10 mouse cellular contexts compared by ENCODE assay signal in the genomic region with DNA sequence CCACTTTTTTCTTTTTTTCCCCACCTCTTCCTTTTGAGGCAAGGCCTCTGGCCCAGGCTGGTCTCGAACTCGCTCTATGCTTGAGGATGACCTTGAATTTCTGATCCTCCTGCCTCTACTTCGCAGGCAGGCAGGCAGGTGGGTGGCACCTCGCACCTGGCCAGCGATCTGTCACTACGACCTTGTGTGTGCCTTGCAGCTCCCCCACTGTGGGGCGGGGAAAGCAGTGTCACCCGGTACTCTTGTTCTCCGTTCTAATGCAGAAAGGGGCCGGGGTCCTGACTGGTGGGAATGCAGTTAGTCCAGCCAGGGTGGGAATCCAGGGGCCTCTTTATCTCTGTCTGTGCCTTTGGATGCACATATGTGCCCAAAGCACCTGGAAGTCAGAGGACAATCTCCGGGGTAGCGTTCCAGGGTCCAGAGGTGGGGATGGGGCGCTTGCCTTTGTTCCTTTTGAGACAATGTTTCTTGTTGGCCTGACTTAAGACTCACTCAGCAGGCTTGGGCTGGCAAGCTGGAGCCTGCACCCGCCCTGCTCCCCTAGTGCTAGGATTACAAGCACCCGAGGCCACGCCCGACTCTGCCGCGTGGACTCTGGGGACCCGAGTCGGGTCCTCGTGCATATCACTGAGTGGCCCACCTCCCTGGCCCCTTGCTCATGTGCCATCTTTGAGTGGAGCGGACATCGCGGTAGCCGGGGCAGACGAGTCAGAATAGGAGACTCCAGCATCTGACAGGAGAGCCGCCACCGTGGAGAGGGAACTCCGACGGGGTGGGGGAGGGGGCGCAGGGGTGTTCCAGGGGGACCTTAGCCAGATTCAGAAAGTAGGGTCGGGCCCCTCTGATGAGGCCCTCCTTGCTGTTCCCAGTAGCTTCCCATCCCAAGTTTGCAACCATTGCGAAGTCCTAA. TPM values are rescaled to one million over a fixed set of nuclear protein-coding genes. Genes with fewer than 3 reads are reported as not detected.
A peak's percentile ranks its signal among the peaks of the same experiment; 100 is the strongest.
DNase-seq lines count a peak whose midpoint lies in the region; ATAC-seq and TF ChIP-seq lines count a peak whose summit lies in the region.
"Had no signal": no experiment of that assay in that cellular context is flagged by ENCODE, and none has a peak within 500 bp of the region (broad histone marks: within the 10 kb centered on the region; RNA-seq: fewer than 3 reads in every experiment).

No protein-coding gene starts in this region.

- TF ChIP-seq CTCF in kidney, postnatal 0 days (IDR thresholded peaks at IDR 0.05; ENCODE audit: low read depth) = no peak
- no peak for TF ChIP-seq CTCF in midbrain, postnatal 0 days (IDR thresholded peaks at IDR 0.05)

- WGBS in kidney, postnatal 0 days = 8% methylated on average over 34 of the region's 34 CpGs
- 7% methylated on average over 34 of the region's 34 CpGs for WGBS in embryonic facial prominence, embryonic 12.5 days
- WGBS in hindbrain, embryonic 15.5 days = 10% methylated on average over 32 of the region's 34 CpGs
- WGBS in midbrain, postnatal 0 days = 8% methylated on average over 33 of the region's 34 CpGs

- H3K4me3 ChIP-seq in kidney, postnatal 0 days (replicated peaks; ENCODE audit: low read depth, low read length) = peak overlapping the region; percentile 14
- peak overlapping the region; percentile 31 for H3K4me3 ChIP-seq in embryonic facial prominence, embryonic 12.5 days
- H3K4me3 ChIP-seq in hindbrain, embryonic 15.5 days = 0 out of 2 replicates have a peak overlapping the region, but pooled peaks have one; percentile 2
- 0 out of 2 replicates have a peak overlapping the region, but pooled peaks have one; percentile 5 for H3K4me3 ChIP-seq in midbrain, postnatal 0 days (ENCODE audit: low read depth, low read length)

- H3K9ac ChIP-seq in kidney, postnatal 0 days (ENCODE audit: low read depth, low read length) = no peak overlapping the region
- no peak overlapping the region for H3K9ac ChIP-seq in embryonic facial prominence, embryonic 12.5 days
- no peak overlapping the region for H3K9ac ChIP-seq in hindbrain, embryonic 15.5 days
- H3K9ac ChIP-seq in midbrain, postnatal 0 days (replicated peaks; ENCODE audit: low read length, poor library complexity, severe bottlenecking) = no peak overlapping the region

- H3K36me3 ChIP-seq in kidney, postnatal 0 days (ENCODE audit: insufficient read depth, low read length) = no peaks in the 10 kb centered on the region
- no peaks in the 10 kb centered on the region for H3K36me3 ChIP-seq in embryonic facial prominence, embryonic 12.5 days
- H3K36me3 ChIP-seq in hindbrain, embryonic 15.5 days = no peaks in the 10 kb centered on the region
- H3K36me3 ChIP-seq in midbrain, postnatal 0 days (ENCODE audit: insufficient read depth, low read length) = no peaks in the 10 kb centered on the region
- H3K36me3 ChIP-seq: G1E had no signal

- H3K9me3 ChIP-seq in kidney, postnatal 0 days (replicated peaks; ENCODE audit: low read length) = no peaks in the 10 kb centered on the region
- H3K9me3 ChIP-seq in embryonic facial prominence, embryonic 12.5 days = no peaks in the 10 kb centered on the region
- H3K9me3 ChIP-seq in hindbrain, embryonic 15.5 days = no peaks in the 10 kb centered on the region
- no peaks in the 10 kb centered on the region for H3K9me3 ChIP-seq in midbrain, postnatal 0 days (ENCODE audit: low read length)

- H3K4me2 ChIP-seq in kidney, postnatal 0 days (ENCODE audit: low read length) = peak overlapping the region; percentile 50
- H3K4me2 ChIP-seq in embryonic facial prominence, embryonic 12.5 days (replicated peaks) = peak overlapping the region; percentile 47
- H3K4me2 ChIP-seq in hindbrain, embryonic 15.5 days = peak overlapping the region; percentile 30
- H3K4me2 ChIP-seq in midbrain, postnatal 0 days (ENCODE audit: low read depth, low read length, poor library complexity, severe bottlenecking) = no peak overlapping the region

- no peak overlapping the region for H3K27ac ChIP-seq in kidney, postnatal 0 days
- no peak overlapping the region for H3K27ac ChIP-seq in embryonic facial prominence, embryonic 12.5 days
- no peak overlapping the region for H3K27ac ChIP-seq in hindbrain, embryonic 15.5 days (replicated peaks)
- H3K27ac ChIP-seq in midbrain, postnatal 0 days (ENCODE audit: low read depth, low read length) = no peak overlapping the region

- H3K27me3 ChIP-seq in kidney, postnatal 0 days (ENCODE audit: insufficient read depth, low read length) = peaks cover 23% of the 10 kb centered on the region
- H3K27me3 ChIP-seq in embryonic facial prominence, embryonic 12.5 days = peaks cover 73% of the 10 kb centered on the region
- H3K27me3 ChIP-seq in hindbrain, embryonic 15.5 days = peaks cover 57% of the 10 kb centered on the region
- peaks cover 24% of the 10 kb centered on the region for H3K27me3 ChIP-seq in midbrain, postnatal 0 days (ENCODE audit: insufficient read depth, low read length)

- no peak for DNase-seq in kidney, postnatal 0 days (ENCODE audit: low spot score)
- no peak for DNase-seq in kidney, adult 8-10 months
- no peak for DNase-seq in midbrain, postnatal 0 days (ENCODE audit: low spot score)
- no peak for DNase-seq in T-cell, adult 2 months (ENCODE audit: low spot score)
- no peak for DNase-seq in gastrocnemius, postnatal 14 days

- peaks cover 8% of the 10 kb centered on the region; the same call in 1 of the 2 replicates for H3K4me1 ChIP-seq in kidney, postnatal 0 days (replicated peaks; ENCODE audit: insufficient read depth, low read length)
- peaks cover 11% of the 10 kb centered on the region; the same call in 1 of the 2 replicates for H3K4me1 ChIP-seq in embryonic facial prominence, embryonic 12.5 days
- H3K4me1 ChIP-seq in hindbrain, embryonic 15.5 days (replicated peaks) = peaks cover 14% of the 10 kb centered on the region
- 0 out of 2 replicates have a peak, but pooled peaks cover 10% of the 10 kb centered on the region for H3K4me1 ChIP-seq in midbrain, postnatal 0 days (ENCODE audit: insufficient read depth, low read length)

- intact Hi-C loops in gastrocnemius, postnatal 14 days (cut with DNase I; ENCODE audit: low total_unique reads) = no loop called here

- ATAC-seq in kidney, postnatal 0 days (replicated peaks; ENCODE audit: low FRiP score, low read depth) = no peak
- ATAC-seq in embryonic facial prominence, embryonic 12.5 days (ENCODE audit: insufficient number of reproducible peaks, insufficient read depth, low FRiP score, low TSS enrichment) = no peak
- no peak for ATAC-seq in hindbrain, embryonic 15.5 days (ENCODE audit: low FRiP score, low read depth)
- ATAC-seq in midbrain, postnatal 0 days (ENCODE audit: low FRiP score) = no peak
- ATAC-seq in megakaryocyte progenitor cell, adult 5-6 weeks (replicated peaks; ENCODE audit: poor library complexity) = no peak

RNA-seq across cellular contexts. Expression of a gene that starts 22.2 kb away (rescaled TPM):
- not detected in 2 replicates for polyA plus RNA-seq in kidney, postnatal 0 days (2015; fragmentation: Nextera tagmentation; extraction: Ambion mirVana)
- not detected in 2 replicates for polyA plus RNA-seq in embryonic facial prominence, embryonic 12.5 days (2016; fragmentation: Nextera tagmentation; extraction: Ambion mirVana)
- not detected in 2 replicates for polyA plus RNA-seq in hindbrain, embryonic 15.5 days (2015; fragmentation: Nextera tagmentation; extraction: Ambion mirVana)
- total RNA-seq in midbrain, postnatal 0 days (2014; rRNA removed) = not detected in 2 replicates
- polyA plus RNA-seq in midbrain, postnatal 0 days (2015; fragmentation: Nextera tagmentation; extraction: Ambion mirVana) = not detected in 2 replicates
- total RNA-seq in megakaryocyte progenitor cell, adult 5-6 weeks (2015) = not detected in 2 replicates
- not detected in 2 replicates for total RNA-seq in megakaryocyte progenitor cell, adult 5-6 weeks (2017)
- not detected for total RNA-seq in gastrocnemius, postnatal 14 days (2021)
- total RNA-seq: G1E; layer of hippocampus, adult 8-10 months had no signal
- polyA plus RNA-seq: G1E had no signal

RNA-seq across cellular contexts. Expression of a gene that starts 24.3 kb away (rescaled TPM):
- polyA plus RNA-seq in kidney, postnatal 0 days (2015; fragmentation: Nextera tagmentation; extraction: Ambion mirVana) = 3.4 and 3.7 TPM in 2 replicates
- 5.3 and 5.6 TPM in 2 replicates for polyA plus RNA-seq in embryonic facial prominence, embryonic 12.5 days (2016; fragmentation: Nextera tagmentation; extraction: Ambion mirVana)
- polyA plus RNA-seq in hindbrain, embryonic 15.5 days (2015; fragmentation: Nextera tagmentation; extraction: Ambion mirVana) = 20.6 and 21.1 TPM in 2 replicates
- total RNA-seq in midbrain, postnatal 0 days (2014; rRNA removed) = 52.9 and 53.4 TPM in 2 replicates
- 19.8 and 27.3 TPM in 2 replicates for polyA plus RNA-seq in midbrain, postnatal 0 days (2015; fragmentation: Nextera tagmentation; extraction: Ambion mirVana)
- 0.67 TPM in 1 of 2 replicates, not detected in the other for total RNA-seq in megakaryocyte progenitor cell, adult 5-6 weeks (2015)
- total RNA-seq in megakaryocyte progenitor cell, adult 5-6 weeks (2017) = not detected in 2 replicates
- under 1 TPM; 0.62 to 0.70 TPM for total RNA-seq in gastrocnemius, postnatal 14 days (2021)
- polyA plus RNA-seq: G1E had no signal
